Mouse (Mus musculus) liver, embryonic 14.5 days (tissue): ENCODE data around the gene Nisch.

Experiments used
- CTCF ChIP-seq: IDR thresholded peaks from 2 replicates; pipeline ENCODE4 v1.5.1; 2016; ENCODE audit warnings: antibody characterized with exemption, low read depth, control low read depth
- EP300 ChIP-seq: IDR thresholded peaks from 2 replicates; pipeline ENCODE4 v1.6.1; 2016; ENCODE audit warnings: antibody characterized with exemption, low read depth

- TF ChIP-seq CTCF (no peak), EP300 (no peak)
These were observed 23.0 kb downstream of the Nisch start for GRCm38 (mm10) chr14:31193791-31194190.
